Mouse (Mus musculus): Measurements from ENCODE around the gene Tes3-ps.

DNA sequence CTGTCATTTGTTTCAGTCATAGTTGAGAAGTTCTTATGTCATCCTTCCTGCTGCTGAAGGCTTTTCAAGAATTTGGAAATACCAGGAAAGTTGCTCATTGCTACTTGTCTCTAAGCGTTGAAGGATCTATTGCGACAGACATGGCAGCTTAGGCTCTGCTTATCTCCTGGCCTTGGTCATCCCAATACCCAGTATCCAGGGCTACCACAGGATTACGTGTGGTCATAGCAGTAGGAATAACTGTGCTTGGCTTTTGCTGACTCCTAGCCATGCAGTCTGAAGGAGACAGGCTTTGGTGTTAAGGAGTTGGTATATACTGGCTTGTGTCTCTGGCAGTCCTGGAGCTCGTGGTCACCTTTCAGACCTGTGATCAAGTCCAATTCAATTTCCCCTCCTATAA, 32.8 kb upstream of the Tes3-ps start:
- TF ChIP-seq POLR2AphosphoS2 (IDR thresholded peaks at IDR 0.05; ENCODE audit: low read length) (no peak), POLR2A (IDR thresholded peaks at IDR 0.05; ENCODE audit: control insufficient read depth in 1 of 2, insufficient read depth in 1 of 2, low read depth in 1 of 2, low read length in 2 of 2, poor library complexity in 1 of 2) (no peak), GATA1 (IDR thresholded peaks at IDR 0.05; ENCODE audit: low read depth, low read length) (no peak), CTCF (IDR thresholded peaks at IDR 0.05 in 2 of 3, conservative IDR thresholded peaks at IDR 0.05 in 1 of 3; ENCODE audit: control insufficient read depth in 1 of 3, insufficient read depth in 1 of 3, low read depth in 2 of 3, low read length in 3 of 3, poor library complexity in 1 of 3, severe bottlenecking in 1 of 3) (no peak), MEF2A (IDR thresholded peaks at IDR 0.05; ENCODE audit: extremely low read depth, insufficient replicate concordance, low read depth, low read length, poor library complexity, severe bottlenecking) (no peak), BHLHE40 (IDR thresholded peaks at IDR 0.05; ENCODE audit: borderline replicate concordance, low read depth, low read length) (no peak), TAL1 (IDR thresholded peaks at IDR 0.05; ENCODE audit: low read length) (no peak), GABPA (IDR thresholded peaks at IDR 0.05; ENCODE audit: low read depth, low read length) (no peak), MAX (IDR thresholded peaks at IDR 0.05; ENCODE audit: low read length) (no peak), MXI1 (IDR thresholded peaks at IDR 0.05; ENCODE audit: low read depth, low read length) (no peak)
